Mouse (Mus musculus): ENCODE data around the gene Thsd7b. TPM values are rescaled to one million over a fixed set of nuclear protein-coding genes. Genes with fewer than 3 reads are reported as not detected.
A peak's percentile ranks its signal among the peaks of the same experiment; 100 is the strongest.

Thsd7b gene
- polyA plus RNA-seq, 1 experiment from 2014 or later, result 14.3 TPM

- no peaks in the 10 kb centered on the region for H3K4me1 ChIP-seq
- H3K27me3 ChIP-seq (replicated peaks), result no peaks in the 10 kb centered on the region
- no peak overlapping the region for H3K9ac ChIP-seq
- ATAC-seq (replicated peaks), result no peak
- H3K36me3 ChIP-seq (replicated peaks), result no peaks in the 10 kb centered on the region
- H3K9me3 ChIP-seq, result no peaks in the 10 kb centered on the region
- no peak overlapping the region for H3K4me2 ChIP-seq
- H3K4me3 ChIP-seq, result no peak overlapping the region
- H3K27ac ChIP-seq, result no peak overlapping the region
Observed at GRCm38 (mm10) chr1:129386479-129386878, 113.4 kb downstream of the Thsd7b start.

- Histone ChIP-seq H3K4me2 (no peak overlapping the region), H3K4me1 (no peaks in the 10 kb centered on the region), H3K4me3 (no peak overlapping the region), H3K27me3 (replicated peaks) (no peaks in the 10 kb centered on the region), H3K9ac (no peak overlapping the region), H3K27ac (no peak overlapping the region), H3K36me3 (replicated peaks) (no peaks in the 10 kb centered on the region), H3K9me3 (no peaks in the 10 kb centered on the region)
- 90% methylated on average over 1 of the region's 1 CpGs for WGBS
- ATAC-seq (replicated peaks), result no peak
Observed at GRCm38 (mm10) chr1:129411584-129411983, 138.5 kb downstream of the Thsd7b start.

GRCm38 (mm10) chr1:129421581-129421980 lies 148.5 kb downstream of the Thsd7b start:
- H3K4me3 ChIP-seq, result no peak overlapping the region
- H3K4me2 ChIP-seq, result no peak overlapping the region
- H3K9ac ChIP-seq, result no peak overlapping the region
- H3K27ac ChIP-seq, result no peak overlapping the region
- no peaks in the 10 kb centered on the region for H3K36me3 ChIP-seq (replicated peaks)
- H3K9me3 ChIP-seq, result no peaks in the 10 kb centered on the region
- no peaks in the 10 kb centered on the region for H3K27me3 ChIP-seq (replicated peaks)
- H3K4me1 ChIP-seq, result no peaks in the 10 kb centered on the region
- no peak for ATAC-seq (replicated peaks)

GRCm38 (mm10) chr1:129464414-129464813 lies 191.3 kb downstream of the Thsd7b start:
- Histone ChIP-seq H3K4me1 (no peaks in the 10 kb centered on the region), H3K4me2 (no peak overlapping the region), H3K9me3 (no peaks in the 10 kb centered on the region), H3K9ac (no peak overlapping the region), H3K4me3 (no peak overlapping the region), H3K27me3 (replicated peaks) (no peaks in the 10 kb centered on the region), H3K27ac (no peak overlapping the region), H3K36me3 (replicated peaks) (no peaks in the 10 kb centered on the region)
- WGBS, result 37% methylated on average over 2 of the region's 2 CpGs
- ATAC-seq (replicated peaks), result no peak

GRCm38 (mm10) chr1:129473504-129473903 lies 200.4 kb downstream of the Thsd7b start:
- 33% methylated on average over 7 of the region's 7 CpGs for WGBS
- no peak overlapping the region for H3K4me2 ChIP-seq
- no peak overlapping the region for H3K4me3 ChIP-seq
- H3K9me3 ChIP-seq, result no peaks in the 10 kb centered on the region
- H3K36me3 ChIP-seq (replicated peaks), result no peaks in the 10 kb centered on the region
- peak; percentile 83 for ATAC-seq (replicated peaks)
- no peak overlapping the region for H3K27ac ChIP-seq
- H3K9ac ChIP-seq, result no peak overlapping the region
- peaks cover 4% of the 10 kb centered on the region; the same call in 1 of the 2 replicates for H3K4me1 ChIP-seq
- H3K27me3 ChIP-seq (replicated peaks), result no peaks in the 10 kb centered on the region

GRCm38 (mm10) chr1:129484266-129485031 lies 211.3 kb downstream of the Thsd7b start:
- H3K9ac ChIP-seq, result no peak overlapping the region
- no peak for ATAC-seq (replicated peaks)
- H3K36me3 ChIP-seq (replicated peaks), result no peaks in the 10 kb centered on the region
- H3K4me3 ChIP-seq, result no peak overlapping the region
- no peak overlapping the region for H3K4me2 ChIP-seq
- H3K27ac ChIP-seq, result no peak overlapping the region
- 73% methylated on average over 5 of the region's 5 CpGs for WGBS
- no peaks in the 10 kb centered on the region for H3K27me3 ChIP-seq (replicated peaks)
- no peaks in the 10 kb centered on the region for H3K9me3 ChIP-seq
- no peaks in the 10 kb centered on the region for H3K4me1 ChIP-seq

- Histone ChIP-seq H3K36me3 (replicated peaks) (no peaks in the 10 kb centered on the region), H3K4me3 (no peak overlapping the region), H3K9me3 (no peaks in the 10 kb centered on the region), H3K4me1 (no peaks in the 10 kb centered on the region), H3K9ac (no peak overlapping the region), H3K27me3 (replicated peaks) (no peaks in the 10 kb centered on the region), H3K4me2 (no peak overlapping the region), H3K27ac (no peak overlapping the region)
- no peak for ATAC-seq (replicated peaks)
- WGBS, result 90% methylated on average over 3 of the region's 3 CpGs
Observed at GRCm38 (mm10) chr1:129491136-129491535, 218.0 kb downstream of the Thsd7b start.

- no peaks in the 10 kb centered on the region for H3K36me3 ChIP-seq (replicated peaks)
- no peak for ATAC-seq (replicated peaks)
- WGBS, result 66% methylated on average over 1 of the region's 1 CpGs
- H3K9ac ChIP-seq, result no peak overlapping the region
- no peaks in the 10 kb centered on the region for H3K4me1 ChIP-seq
- H3K4me2 ChIP-seq, result no peak overlapping the region
- no peaks in the 10 kb centered on the region for H3K27me3 ChIP-seq (replicated peaks)
- no peak overlapping the region for H3K27ac ChIP-seq
- H3K9me3 ChIP-seq, result no peaks in the 10 kb centered on the region
- H3K4me3 ChIP-seq, result no peak overlapping the region
Observed at GRCm38 (mm10) chr1:129493929-129494328, 220.8 kb downstream of the Thsd7b start.

- Histone ChIP-seq H3K36me3 (replicated peaks) (no peaks in the 10 kb centered on the region), H3K9me3 (no peaks in the 10 kb centered on the region), H3K27ac (no peak overlapping the region), H3K4me1 (0 out of 2 replicates have a peak, but pooled peaks cover 3% of the 10 kb centered on the region), H3K4me2 (no peak overlapping the region), H3K27me3 (replicated peaks) (no peaks in the 10 kb centered on the region), H3K9ac (no peak overlapping the region), H3K4me3 (no peak overlapping the region)
- ATAC-seq (replicated peaks), result no peak
- 87% methylated on average over 3 of the region's 3 CpGs for WGBS
Observed at GRCm38 (mm10) chr1:129501707-129502106, 228.6 kb downstream of the Thsd7b start.

GRCm38 (mm10) chr1:129516379-129516778 lies 243.3 kb downstream of the Thsd7b start:
- H3K27me3 ChIP-seq (replicated peaks), result no peaks in the 10 kb centered on the region
- no peak overlapping the region for H3K27ac ChIP-seq
- no peaks in the 10 kb centered on the region for H3K36me3 ChIP-seq (replicated peaks)
- H3K4me1 ChIP-seq, result no peaks in the 10 kb centered on the region
- ATAC-seq (replicated peaks), result no peak
- no peak overlapping the region for H3K4me2 ChIP-seq
- H3K4me3 ChIP-seq, result no peak overlapping the region
- WGBS, result 92% methylated on average over 1 of the region's 1 CpGs
- no peaks in the 10 kb centered on the region for H3K9me3 ChIP-seq
- H3K9ac ChIP-seq, result no peak overlapping the region

GRCm38 (mm10) chr1:129519751-129520150 lies 246.6 kb downstream of the Thsd7b start:
- Histone ChIP-seq H3K4me1 (no peaks in the 10 kb centered on the region), H3K9me3 (no peaks in the 10 kb centered on the region), H3K27me3 (replicated peaks) (no peaks in the 10 kb centered on the region), H3K27ac (no peak overlapping the region), H3K4me2 (no peak overlapping the region), H3K9ac (no peak overlapping the region), H3K4me3 (no peak overlapping the region), H3K36me3 (replicated peaks) (no peaks in the 10 kb centered on the region)
- ATAC-seq (replicated peaks), result no peak
- 87% methylated on average over 5 of the region's 5 CpGs for whole genome bisulfite sequencing

- Histone ChIP-seq H3K36me3 (replicated peaks) (no peaks in the 10 kb centered on the region), H3K4me2 (no peak overlapping the region), H3K4me3 (no peak overlapping the region), H3K9me3 (no peaks in the 10 kb centered on the region), H3K27ac (no peak overlapping the region), H3K9ac (no peak overlapping the region), H3K27me3 (replicated peaks) (no peaks in the 10 kb centered on the region), H3K4me1 (no peaks in the 10 kb centered on the region)
- ATAC-seq (replicated peaks), result no peak
- WGBS, result 83% methylated on average over 2 of the region's 2 CpGs
Observed at GRCm38 (mm10) chr1:129526967-129527366, 253.9 kb downstream of the Thsd7b start.

- Histone ChIP-seq H3K27me3 (replicated peaks) (no peaks in the 10 kb centered on the region), H3K9ac (no peak overlapping the region), H3K27ac (no peak overlapping the region), H3K36me3 (replicated peaks) (no peaks in the 10 kb centered on the region), H3K4me1 (no peaks in the 10 kb centered on the region), H3K4me3 (no peak overlapping the region), H3K4me2 (no peak overlapping the region), H3K9me3 (no peaks in the 10 kb centered on the region)
- no peak for ATAC-seq (replicated peaks)
- WGBS, result 90% methylated on average over 3 of the region's 3 CpGs
Observed at GRCm38 (mm10) chr1:129532206-129532605, 259.1 kb downstream of the Thsd7b start.

Measured in midbrain, embryonic 15.5 days (tissue).